Mouse (Mus musculus): ENCODE measurements around the gene Rec114.

Rec114 gene

DNA sequence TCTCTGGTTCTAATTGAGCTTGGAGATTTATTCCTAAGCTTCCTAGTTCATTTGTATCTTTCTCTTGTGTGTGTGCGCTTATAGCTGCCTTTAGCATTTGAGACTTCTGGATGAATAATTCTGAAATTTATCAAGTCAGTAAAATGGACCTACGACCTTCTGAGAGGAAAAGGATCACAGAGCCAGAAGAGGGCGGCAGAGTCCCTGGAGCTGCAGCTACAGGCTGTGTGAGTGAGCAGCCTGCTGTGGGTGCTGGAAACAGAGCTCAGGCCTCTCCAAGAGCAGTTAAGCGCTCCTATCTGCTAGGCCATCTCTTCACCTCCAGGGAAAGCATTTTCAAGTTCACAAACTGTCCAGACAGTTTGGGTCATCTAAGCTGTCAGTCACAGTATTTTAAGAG lies 81.8 kb downstream of the Rec114 start:
- DNase-seq (ENCODE audit: low read depth, low spot score), result no peak

DNA sequence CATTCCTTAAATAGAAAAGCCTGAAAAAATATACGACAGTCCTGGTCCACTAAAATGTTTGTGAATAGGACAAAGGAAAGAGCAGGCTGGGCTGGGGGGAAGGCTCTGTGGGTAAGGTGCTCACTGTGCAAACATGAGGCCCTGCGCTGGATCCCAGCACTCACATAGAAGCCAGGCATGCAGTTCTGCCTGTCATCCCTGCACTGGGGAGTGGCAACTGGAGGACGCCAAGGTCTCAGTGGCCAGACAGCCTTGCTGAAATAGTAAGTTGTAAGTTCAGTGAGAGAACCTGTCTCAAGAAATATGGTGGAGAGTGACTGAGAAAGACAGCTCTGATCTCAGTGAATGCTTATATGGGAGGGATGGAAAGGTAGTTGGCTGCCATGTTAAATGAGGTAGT lies 83.1 kb downstream of the Rec114 start:
- DNase-seq (ENCODE audit: low read depth, low spot score), result no peak

DNA sequence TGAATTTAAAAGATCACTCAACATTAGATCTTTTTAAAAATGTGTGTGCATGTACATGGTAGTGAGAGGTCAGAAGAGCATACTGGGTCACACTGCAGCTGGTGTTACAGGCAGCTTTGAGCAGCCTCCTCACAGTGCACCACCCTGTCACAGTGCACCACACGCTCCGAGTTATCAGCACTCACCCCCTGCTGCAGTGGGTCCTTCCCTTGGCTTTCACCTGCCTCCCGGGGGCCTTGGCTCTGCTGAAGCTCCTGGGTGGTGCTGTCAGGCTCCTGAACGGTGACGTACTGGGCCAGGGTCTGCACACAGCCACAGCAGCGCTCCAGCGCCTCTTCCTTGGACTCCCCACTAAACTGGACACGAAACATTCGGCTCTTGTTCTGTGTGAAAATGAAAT lies 83.8 kb downstream of the Rec114 start:
- DNase-seq (ENCODE audit: low read depth, low spot score), result no peak

DNA sequence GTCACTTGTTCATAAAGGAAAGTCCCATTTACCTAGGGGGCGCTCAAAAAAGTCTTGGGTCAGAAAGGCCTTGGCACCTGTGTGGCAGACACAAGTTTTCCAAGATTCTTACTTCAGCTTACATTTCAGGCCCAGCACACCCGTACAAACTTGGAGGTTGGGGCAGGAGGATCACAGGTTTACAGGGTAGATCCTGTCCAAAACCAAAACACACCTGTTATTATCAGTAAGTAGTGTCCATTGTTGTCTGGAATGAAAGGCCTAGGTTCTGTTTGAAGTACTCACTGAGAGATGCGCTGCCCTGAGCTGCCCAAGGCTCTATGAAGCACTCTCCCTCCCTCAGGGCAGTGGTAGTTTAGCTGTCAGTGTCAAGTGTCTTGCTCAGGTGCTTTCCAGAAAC lies 84.4 kb downstream of the Rec114 start:
- no peak for DNase-seq (ENCODE audit: low read depth, low spot score)

- DNase-seq (ENCODE audit: low read depth, low spot score), result no peak
These were observed 85.0 kb downstream of the Rec114 start for GRCm38 (mm10) chr9:58658596-58659309.

DNA sequence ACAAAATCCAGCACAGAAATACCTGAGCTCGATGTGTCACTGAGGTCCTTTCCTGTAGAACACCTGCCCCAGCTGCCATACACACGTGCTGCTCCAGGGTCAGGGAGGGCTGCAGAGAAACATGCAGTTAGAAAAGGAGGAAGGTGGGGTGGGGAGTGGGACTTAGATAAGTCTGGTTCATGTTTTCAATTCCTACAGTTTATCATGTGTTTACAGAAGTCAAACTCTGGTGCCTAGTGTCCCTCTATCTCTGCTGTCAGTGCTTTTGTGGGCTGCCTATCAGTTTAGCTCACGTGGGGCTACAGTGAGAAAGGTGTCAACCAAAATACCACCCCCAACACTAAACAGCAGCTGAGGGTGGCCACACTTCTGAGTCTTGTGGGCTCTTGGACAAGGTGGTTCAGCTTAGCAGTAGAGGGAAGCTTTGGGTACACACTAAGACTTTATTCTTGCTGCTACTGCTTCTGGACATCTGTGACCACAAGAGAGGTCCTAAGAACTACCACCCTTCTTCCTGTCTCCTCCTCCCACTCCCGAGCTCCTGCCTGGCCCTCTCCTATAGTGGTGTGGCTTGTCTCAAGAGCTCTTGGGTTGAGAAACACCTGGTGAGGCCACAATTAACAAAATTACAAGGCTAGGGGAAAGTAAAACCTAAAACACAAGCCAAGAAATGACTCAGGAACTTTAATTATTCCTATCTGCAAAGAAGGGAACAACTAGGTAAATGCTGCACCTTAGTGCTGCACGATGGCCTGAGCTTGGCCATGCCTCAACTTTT lies 85.8 kb downstream of the Rec114 start:
- no peak for DNase-seq (ENCODE audit: low read depth, low spot score)

DNA sequence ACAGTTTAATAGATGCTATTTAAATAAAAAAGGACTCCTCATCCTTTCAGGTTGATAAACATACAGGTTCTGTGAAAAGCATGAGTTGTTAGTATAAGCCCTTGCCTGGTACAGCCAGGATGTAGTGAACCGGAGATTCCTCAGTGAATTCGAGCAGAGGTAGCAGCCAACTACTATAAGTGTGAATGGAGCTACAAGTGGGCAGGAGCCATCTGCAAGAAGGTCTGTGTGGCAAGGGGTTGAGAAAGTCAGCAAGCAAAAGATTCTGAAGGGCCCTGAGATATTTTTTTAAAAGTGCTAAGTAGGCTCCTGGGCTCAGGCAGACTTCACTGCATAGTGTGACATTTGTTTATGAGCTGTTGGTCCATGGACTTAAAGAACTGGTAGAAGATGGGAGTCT lies 86.9 kb downstream of the Rec114 start:
- DNase-seq (ENCODE audit: low read depth, low spot score), result no peak

DNA sequence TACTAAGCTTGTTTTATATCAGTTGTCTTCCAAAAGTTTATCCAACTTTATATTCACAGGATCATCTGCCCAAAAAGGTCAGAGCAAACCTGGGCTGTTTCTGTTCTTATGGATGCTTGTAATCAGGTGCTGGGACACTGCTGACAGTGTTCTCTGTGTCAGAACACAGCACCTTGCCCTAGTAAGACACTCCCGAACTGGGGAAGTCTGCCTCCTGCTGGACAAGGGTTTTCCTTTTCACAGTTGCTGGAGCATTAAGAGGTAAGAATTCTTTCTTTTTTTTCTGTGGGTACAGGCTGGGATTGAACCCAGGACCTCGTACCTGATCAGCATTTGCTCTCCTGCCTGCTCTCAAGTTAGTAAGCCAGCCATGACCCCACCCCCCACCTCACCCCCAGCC lies 87.4 kb downstream of the Rec114 start:
- DNase-seq (ENCODE audit: low read depth, low spot score), result peak; percentile 26

DNA sequence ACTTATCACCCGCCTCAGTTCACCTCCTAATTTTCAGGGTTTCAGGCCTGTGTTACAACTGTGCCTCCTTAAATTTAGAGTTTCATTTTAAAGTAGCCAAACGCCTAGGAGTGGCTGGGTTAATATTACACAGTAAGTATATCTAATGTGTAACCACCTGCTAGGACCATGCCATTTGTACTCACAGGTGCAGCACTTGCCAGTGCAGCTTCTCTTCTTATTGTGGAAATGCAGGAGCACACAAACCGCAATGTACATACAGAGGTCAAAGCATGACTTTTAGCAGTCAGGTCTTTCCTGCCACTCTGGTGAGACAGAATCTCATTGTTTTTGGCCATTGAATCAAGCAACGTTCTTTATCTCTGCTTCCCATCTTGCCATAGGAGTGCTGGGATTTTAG lies 89.3 kb downstream of the Rec114 start:
- no peak for DNase-seq (ENCODE audit: low read depth, low spot score)

DNA sequence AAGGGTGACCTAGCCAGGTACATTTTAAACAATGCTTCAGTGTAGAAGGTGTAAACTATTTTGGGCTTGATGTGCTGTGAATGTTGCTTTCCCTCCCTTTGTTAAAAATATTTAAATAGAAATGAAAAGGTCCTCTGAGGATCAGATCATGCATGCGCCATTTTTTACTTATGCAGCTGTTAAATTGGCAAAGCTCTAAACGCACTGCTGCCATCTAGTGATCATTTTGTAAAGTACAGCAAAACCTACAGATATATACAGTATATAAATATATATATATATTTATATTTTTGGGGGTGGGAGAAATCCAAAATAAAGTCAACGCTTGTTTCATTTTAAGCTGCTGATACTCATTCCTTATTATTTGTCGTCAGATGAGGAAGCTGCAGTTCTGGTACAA lies 91.8 kb downstream of the Rec114 start:
- peak; percentile 80 for DNase-seq (ENCODE audit: low read depth, low spot score)

DNA sequence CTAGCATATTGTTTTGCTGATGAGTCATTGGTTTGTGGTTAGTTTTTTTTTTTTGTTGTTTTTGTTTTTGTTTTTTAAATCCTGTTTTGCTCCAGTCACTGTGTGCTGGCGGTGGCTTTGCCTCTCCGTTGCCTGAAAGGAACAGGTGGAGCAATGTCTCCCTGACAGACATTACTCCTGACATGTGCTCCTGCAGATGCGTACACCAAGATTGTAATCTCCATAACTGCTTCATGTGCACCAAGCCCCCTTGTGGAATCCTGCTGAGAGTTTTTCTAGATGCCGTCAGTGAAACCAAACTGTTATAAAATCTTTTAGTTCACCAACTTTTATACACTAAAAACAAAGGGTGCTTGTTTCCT lies 94.5 kb downstream of the Rec114 start:
- no peak for DNase-seq (ENCODE audit: low read depth, low spot score)

- no peak for DNase-seq (ENCODE audit: low read depth, low spot score)
These were observed 95.1 kb downstream of the Rec114 start for GRCm38 (mm10) chr9:58648406-58649264.

GRCm38 (mm10) chr9:58630441-58630840 lies 113.3 kb downstream of the Rec114 start:
- DNase-seq (ENCODE audit: low read depth, low spot score), result no peak

DNA sequence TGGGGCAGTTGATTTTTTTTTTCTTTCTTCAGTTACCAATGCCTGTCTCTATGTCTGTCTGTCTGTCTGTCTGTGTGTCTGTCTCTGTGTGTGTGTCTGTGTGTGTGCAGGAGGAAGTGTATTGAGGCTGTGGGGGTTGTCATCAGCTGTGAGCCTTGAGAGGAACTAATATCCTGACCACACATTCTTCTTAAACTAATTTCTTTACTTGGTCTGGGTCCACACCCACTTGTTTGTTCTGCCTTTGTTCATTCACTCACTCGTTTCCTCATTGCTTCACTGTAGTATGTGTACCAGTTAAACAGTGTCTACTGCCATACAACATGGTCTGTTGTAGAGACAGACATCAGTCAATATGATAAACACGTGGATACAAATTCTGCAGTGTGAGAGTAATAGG lies 116.6 kb downstream of the Rec114 start:
- DNase-seq (ENCODE audit: low read depth, low spot score), result peak; percentile 9

- DNase-seq (ENCODE audit: low read depth, low spot score), result no peak
These were observed 120.8 kb downstream of the Rec114 start for GRCm38 (mm10) chr9:58623009-58623408.

- DNase-seq (ENCODE audit: low read depth, low spot score), result peak; percentile 25
These were observed 128.5 kb downstream of the Rec114 start for GRCm38 (mm10) chr9:58615064-58615938.

DNA sequence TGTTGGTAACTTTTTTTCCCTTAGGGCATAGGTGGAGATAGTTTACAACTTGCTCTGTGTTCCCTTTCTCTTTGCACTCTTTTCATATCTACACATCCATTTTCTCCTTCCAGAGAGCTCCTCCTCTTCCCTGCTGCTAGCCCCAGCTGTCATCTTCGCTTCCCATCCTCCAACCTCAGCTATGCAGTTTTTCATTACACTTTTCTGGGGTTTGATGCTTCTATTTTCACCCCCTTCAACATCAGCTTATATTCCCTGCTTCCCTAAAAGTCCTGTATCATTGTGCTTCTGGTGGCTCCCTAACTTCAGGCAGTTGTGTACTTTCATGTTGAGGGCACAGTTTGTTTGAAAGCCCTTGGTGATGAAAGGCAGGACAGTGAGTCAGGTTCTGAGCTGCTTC lies 130.0 kb downstream of the Rec114 start:
- DNase-seq (ENCODE audit: low read depth, low spot score), result no peak

All from CD4-positive, CD25-positive, alpha-beta regulatory T cell, adult 2 months (primary cell).